Mouse (Mus musculus) myocyte (in vitro differentiated cells): ENCODE measurements around the gene Kras.

Experiments used
- MYOG ChIP-seq, 3 experiments: IDR thresholded peaks; one replicate each; pipeline ENCODE4 v1.6.1; 2011; ENCODE audit warnings: control low read depth in 2 of 3, low read depth in 2 of 3, mild to moderate bottlenecking in 2 of 3; ENCODE audit not compliant: insufficient read length in 2 of 3, control insufficient read depth in 1 of 3, insufficient read depth in 1 of 3
- POLR2A ChIP-seq: IDR thresholded peaks from one replicate; pipeline ENCODE4 v1.6.1; 2011; ENCODE audit warnings: low read depth, mild to moderate bottlenecking, control low read depth, moderate library complexity; ENCODE audit not compliant: insufficient read length
- POLR2AphosphoS2 ChIP-seq: IDR thresholded peaks from one replicate; pipeline ENCODE4 v1.6.1; 2011; ENCODE audit warnings: low read depth, control low read depth; ENCODE audit not compliant: insufficient read length
- SRF ChIP-seq: IDR thresholded peaks from one replicate; pipeline ENCODE4 v1.6.1; 2011; ENCODE audit warnings: low read depth; ENCODE audit not compliant: control insufficient read depth, insufficient read length
- TCF3 ChIP-seq: IDR thresholded peaks from one replicate; pipeline ENCODE4 v1.6.1; 2011; ENCODE audit warnings: low read depth, control low read depth; ENCODE audit not compliant: insufficient read length

- TF ChIP-seq POLR2A (no peak), TCF3 (no peak), POLR2AphosphoS2 (no peak), MYOG (IDR thresholded peaks at IDR 0.05; ENCODE audit: control insufficient read depth in 1 of 3, insufficient read depth in 1 of 3, insufficient read length in 2 of 3, low read depth in 2 of 3) (no peak), SRF (no peak)
Observed at GRCm38 (mm10) chr6:145235367-145235766, 14.7 kb downstream of the Kras start.
